Mouse (Mus musculus) ovary, adult 2 months (tissue): ENCODE data around the gene a. TPM values are rescaled to one million over a fixed set of nuclear protein-coding genes. Genes with fewer than 3 reads are reported as not detected.

Source experiments
- polyA plus RNA-seq: library from polyadenylated mRNA; depleted of rRNA; stranded (reverse); fragments of >200 nt; gene quantifications from 2 replicates; pipeline ENCODE4 v1.2.3, GENCODE M21; 2012; rRNA removed

a gene
- 0.39 and 0.57 TPM in 2 replicates for polyA plus RNA-seq

GRCm38 (mm10) chr2:154790656-154791483, at the start of gene a, which contains the start of gene Raly:
TSS of gene a (plus strand) at chr2:154791402.
TSS of gene Raly (plus strand) at chr2:154791096.

DNA sequence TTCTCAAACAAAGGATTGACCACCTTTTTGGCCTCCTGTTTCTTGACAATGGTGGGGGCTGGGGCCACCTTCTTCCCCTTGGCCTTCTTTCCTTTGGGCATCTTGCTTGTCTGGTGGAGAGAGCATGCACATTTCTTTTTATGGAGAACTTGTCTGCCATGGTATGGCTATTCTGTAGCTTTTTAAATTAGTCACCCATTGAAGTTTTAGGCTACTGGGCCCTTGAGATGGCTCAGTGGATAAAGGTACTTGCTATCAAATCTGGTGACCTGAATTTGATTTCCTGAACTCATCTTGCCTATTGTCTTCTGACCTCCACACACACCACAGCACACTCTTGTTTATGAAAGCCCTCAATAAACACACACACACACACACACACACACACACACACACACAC, 21.3 kb upstream of the a start, which contains the start of gene Gm14214:
Gene Gm14214 (minus strand): TSS at position 101 of the 400 bp plus-strand sequence.

DNA sequence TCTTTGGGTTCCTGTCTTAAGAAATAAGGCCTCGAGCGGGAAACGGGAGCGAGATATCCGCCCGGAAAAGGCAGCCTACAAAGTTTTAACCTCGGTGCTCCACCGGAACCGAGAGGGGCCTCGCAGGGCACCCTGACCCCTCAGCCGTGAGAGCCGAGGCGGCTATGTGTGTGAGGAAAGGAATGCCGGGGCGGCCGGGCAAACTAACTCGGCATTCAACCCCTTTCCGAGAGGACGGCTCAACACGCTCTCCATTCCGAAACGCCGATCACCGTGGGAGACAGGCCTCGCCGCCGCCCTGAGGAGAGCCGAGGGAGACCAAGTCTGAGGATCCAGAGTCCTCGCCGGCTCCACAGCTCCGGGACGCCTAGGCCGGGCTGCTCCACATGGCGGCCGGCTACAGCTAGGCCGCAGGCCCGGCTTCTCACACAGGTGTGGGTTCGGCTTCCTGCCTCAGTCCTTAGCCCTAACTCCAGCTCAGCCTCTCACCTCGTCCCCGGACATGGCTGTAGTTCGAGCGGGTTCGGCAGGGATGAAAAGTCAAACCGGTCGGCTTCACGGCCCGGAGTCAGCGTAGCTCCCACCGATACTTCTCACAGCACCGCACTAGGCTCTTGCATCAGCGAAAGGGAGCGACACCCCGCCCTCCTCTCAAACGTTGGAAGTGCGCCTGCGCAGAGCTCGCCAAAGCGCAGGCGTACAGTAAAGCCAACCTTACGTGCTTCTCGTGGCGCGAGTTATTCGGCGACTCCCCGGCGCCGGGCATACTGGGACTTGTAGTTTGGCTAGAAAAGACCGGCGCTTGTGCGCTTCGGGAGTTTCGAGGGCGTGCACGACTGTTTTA, 101.2 kb downstream of the a start, which contains the start of gene Eif2s2:
Gene Eif2s2 (minus strand): TSS at position 735 of the 844 bp plus-strand sequence.

GRCm38 (mm10) chr2:155018251-155018755, 227.1 kb downstream of the a start, which contains the start of gene Gm14226:
TSS of gene Gm14226 (plus strand) at chr2:155018266.

DNA sequence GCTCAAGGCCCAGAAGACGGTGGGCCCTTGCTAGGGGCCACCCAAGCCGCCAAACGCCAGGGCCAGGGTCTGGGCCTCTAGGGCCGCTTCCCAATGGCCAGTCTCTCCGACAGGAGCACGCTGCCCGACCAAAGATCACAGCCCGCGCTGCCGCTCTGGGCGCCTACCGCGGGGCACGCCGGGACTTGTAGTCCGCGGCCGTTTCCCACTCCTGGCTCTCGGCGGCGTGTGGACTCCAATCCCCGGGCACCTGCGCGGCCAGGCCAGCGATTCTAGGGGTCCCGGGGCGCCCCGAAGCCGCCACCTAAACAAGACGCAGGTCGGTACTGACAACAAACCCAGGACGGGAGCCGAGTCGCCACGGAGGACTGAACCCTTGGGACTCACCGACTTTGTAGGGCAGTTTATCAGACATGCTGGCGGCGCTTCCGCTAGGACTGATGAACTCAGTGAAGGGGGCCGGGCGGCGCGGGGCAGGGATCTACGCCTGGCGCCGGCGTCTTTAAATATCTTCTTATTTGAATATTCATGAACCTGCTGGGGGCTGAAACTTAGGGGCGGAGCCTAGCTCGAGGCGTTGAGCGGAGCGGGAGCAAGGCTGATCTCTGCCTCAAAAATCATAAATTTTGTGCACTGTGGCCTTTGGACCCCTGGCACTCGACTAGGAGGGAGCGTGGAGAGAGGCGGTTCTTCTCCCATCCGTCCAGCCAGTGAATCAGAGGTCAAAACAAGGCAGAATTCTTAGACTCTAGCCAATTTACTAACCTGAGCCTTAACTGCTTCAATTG, 283.0 kb downstream of the a start, which contains the start of gene Ahcy:
Gene Ahcy (minus strand): TSS at position 520 of the 788 bp plus-strand sequence.

Other genes starting within 250 kb of the a start
- gene 1700003F12Rik, start 244.3 kb upstream of the a start, polyA plus RNA-seq, result 0.26 and 0.47 TPM in 2 replicates
- gene Actl10, start 239.6 kb upstream of the a start, polyA plus RNA-seq, result 0.10 TPM in 1 of 2 replicates, not detected in the other
- gene Necab3, start 232.5 kb upstream of the a start, polyA plus RNA-seq, result 3.2 and 4.2 TPM in 2 replicates
- gene E2f1, start 221.5 kb upstream of the a start, polyA plus RNA-seq, result 27.7 and 43.1 TPM in 2 replicates
- 27.0 and 34.1 TPM in 2 replicates for gene Pxmp4, start 187.7 kb upstream of the a start, polyA plus RNA-seq
- 9.1 and 10.9 TPM in 2 replicates for gene Zfp341, start 178.1 kb upstream of the a start, polyA plus RNA-seq
- gene 4930519P11Rik, start 178.0 kb upstream of the a start, polyA plus RNA-seq, result 1.0 and 2.4 TPM in 2 replicates
- 96.2 and 109 TPM in 2 replicates for gene Chmp4b, start 139.7 kb upstream of the a start, polyA plus RNA-seq
- not detected in 2 replicates for gene Gm14214, start 21.4 kb upstream of the a start, polyA plus RNA-seq
- gene Raly, start 306 bp upstream of the a start, polyA plus RNA-seq, result 361 and 481 TPM in 2 replicates
- 3.4 and 3.9 TPM in 2 replicates for gene Eif2s2, start 101.5 kb downstream of the a start, polyA plus RNA-seq
- 5.1 and 8.4 TPM in 2 replicates for gene Gm14226, start 226.9 kb downstream of the a start, polyA plus RNA-seq